Mouse (Mus musculus) lung, adult 2 months (tissue): ENCODE data around the gene Tmcc1. TPM values are rescaled to one million over a fixed set of nuclear protein-coding genes. Genes with fewer than 3 reads are reported as not detected.
A peak's percentile ranks its signal among the peaks of the same experiment; 100 is the strongest.
"Not testable (repeated sequence)": the region's sequence is repeated elsewhere in the genome, so short reads cannot be mapped to it uniquely, and the experiment has no call there.

Experiments
- DNase-seq: peaks from one replicate; pipeline ENCODE4 v3.0.0; 2022
- H3K4me1 ChIP-seq: fragments of 200-500 bp; 2 replicates; pipeline ENCODE4 v1.6.1; 2011; ENCODE audit warnings: low read length; ENCODE audit not compliant: control insufficient read depth, insufficient read depth
- H3K4me3 ChIP-seq: fragments of 200-500 bp; replicated peaks from 2 replicates; pipeline ENCODE3; 2011; ENCODE audit warnings: low read depth, mild to moderate bottlenecking, control low read depth, low read length; ENCODE audit errors: extremely low read depth
- CTCF ChIP-seq: fragments of 200-500 bp; IDR thresholded peaks from 2 replicates; pipeline ENCODE4 v1.5.1; 2011; ENCODE audit warnings: mild to moderate bottlenecking, low read length, control low read depth; ENCODE audit not compliant: insufficient read depth
- POLR2A ChIP-seq: fragments of 200-500 bp; IDR thresholded peaks from 2 replicates; pipeline ENCODE4 v1.6.1; 2011; ENCODE audit warnings: low read depth, mild to moderate bottlenecking, control low read depth, low read length, borderline replicate concordance; ENCODE audit errors: extremely low read depth
- WGBS: fragments of 180-500 bp; shearing (Covaris S2); methylation state at CpG from one replicate; pipeline ENCODE4 v1.1.7; 2018; 5-methylcytosine and 5-hydroxymethylcytosine counted together
- polyA plus RNA-seq: library from polyadenylated mRNA; depleted of rRNA; stranded (reverse); fragments of >200 nt; gene quantifications from 2 replicates; pipeline ENCODE4 v1.2.3, GENCODE M21; 2012

Gene Tmcc1
- polyA plus RNA-seq, 1 experiment, result 16.0 TPM

DNA sequence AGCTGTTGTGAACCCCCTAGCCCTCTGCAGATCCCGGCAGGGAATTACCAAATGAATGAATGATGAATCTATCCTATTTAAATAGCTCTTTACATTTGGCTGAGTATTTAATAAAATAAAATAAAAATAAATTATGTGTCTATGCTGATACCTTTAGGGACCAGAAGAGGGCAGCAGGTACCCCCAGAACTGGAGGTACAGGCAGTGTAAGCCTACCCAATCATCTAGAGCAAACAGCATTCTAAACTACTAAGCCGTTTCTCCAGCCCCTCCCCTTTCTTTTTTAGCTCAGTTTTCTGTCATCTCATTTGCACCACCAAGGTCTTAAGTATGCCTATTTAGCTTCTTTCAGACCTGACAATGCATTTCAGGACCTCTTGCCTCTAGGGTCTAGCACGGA, 4.9 kb upstream of the Tmcc1 start:
- DNase-seq, result no peak
- Histone ChIP-seq H3K4me3 (no peak overlapping the region), H3K4me1 (no peaks in the 10 kb centered on the region)
- 34% methylated on average over 3 of the region's 3 CpGs for WGBS
- TF ChIP-seq CTCF (peak; percentile 35; the same call in 1 of the 2 replicates), POLR2A (no peak)

DNA sequence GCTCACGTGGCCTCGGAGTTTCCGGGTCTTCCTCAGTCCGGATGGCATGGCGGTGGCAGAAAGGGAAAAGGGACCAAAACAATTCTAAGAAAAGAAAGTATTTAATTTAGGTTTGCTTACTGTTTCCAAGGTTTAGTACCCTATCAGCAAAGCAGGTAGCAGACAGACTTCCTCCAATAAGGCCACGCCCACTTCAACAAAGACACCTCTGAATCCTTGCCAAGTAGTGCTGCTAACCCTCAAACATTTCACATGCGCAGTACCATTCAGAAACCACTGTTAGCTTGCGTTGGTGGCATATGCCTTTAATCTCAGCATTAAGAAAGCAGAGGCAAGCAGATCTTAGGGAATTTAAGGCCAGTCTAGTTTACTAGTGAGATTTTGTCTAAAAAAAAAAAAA, 2.5 kb upstream of the Tmcc1 start:
- no peak overlapping the region for H3K4me3 ChIP-seq
- WGBS, result 53% methylated on average over 8 of the region's 8 CpGs
- DNase-seq, result no peak
- H3K4me1 ChIP-seq, result no peaks in the 10 kb centered on the region; the same call in none of the 2 replicates
- TF ChIP-seq POLR2A (no peak), CTCF (no peak)

DNA sequence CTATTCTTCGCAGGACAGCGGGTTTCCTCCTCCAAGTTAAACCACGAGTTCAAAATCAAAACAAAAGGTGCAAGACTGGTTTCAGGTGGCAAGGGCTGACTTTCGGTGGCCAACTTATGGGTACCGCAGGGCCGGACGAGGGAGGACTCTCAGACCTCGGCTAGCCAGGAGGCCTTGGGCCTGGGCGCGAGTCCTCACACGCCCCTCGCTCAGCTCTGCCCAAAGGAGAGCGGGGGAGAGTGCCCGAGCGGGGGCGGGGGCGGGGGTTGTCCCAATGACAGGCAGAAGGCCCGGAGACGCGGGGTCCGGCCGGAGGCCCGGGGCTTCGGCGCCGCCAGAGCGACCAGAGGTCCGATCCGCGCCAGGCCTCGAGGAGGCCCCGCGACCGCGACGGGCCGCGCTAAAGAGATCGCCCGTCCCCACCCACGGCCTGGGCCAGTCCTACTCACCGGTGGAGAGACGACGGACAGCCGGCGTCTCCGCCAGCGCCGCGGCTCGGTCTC, 426 bp downstream of the Tmcc1 start:
- no peak for DNase-seq
- peaks cover 2% of the 10 kb centered on the region for H3K4me1 ChIP-seq
- H3K4me3 ChIP-seq, result peak overlapping the region; percentile 87
- no peak for TF ChIP-seq CTCF
- TF ChIP-seq POLR2A, result no peak
- under 1% methylated on average over 49 of the region's 51 CpGs for WGBS

DNA sequence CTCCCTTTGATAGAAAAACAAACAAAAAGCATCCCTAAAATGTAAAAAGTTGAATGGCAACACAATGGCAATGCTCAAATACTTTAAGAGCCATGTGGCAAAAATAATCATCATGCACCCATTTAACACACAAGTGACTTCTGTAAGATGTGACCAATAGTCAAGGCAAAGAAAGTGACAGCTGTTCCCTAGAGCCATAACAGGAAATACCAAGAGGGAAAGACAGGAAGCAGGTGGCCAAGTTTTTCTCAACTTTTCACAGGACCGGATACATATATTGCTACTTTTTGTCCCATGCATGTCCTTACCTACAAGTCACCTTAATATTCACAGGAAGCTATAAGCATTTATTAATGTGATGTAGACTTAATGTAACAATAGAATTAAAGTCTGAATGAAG, 3.9 kb downstream of the Tmcc1 start:
- no peak for DNase-seq
- 26% methylated on average over 1 of the region's 1 CpGs for WGBS

DNA sequence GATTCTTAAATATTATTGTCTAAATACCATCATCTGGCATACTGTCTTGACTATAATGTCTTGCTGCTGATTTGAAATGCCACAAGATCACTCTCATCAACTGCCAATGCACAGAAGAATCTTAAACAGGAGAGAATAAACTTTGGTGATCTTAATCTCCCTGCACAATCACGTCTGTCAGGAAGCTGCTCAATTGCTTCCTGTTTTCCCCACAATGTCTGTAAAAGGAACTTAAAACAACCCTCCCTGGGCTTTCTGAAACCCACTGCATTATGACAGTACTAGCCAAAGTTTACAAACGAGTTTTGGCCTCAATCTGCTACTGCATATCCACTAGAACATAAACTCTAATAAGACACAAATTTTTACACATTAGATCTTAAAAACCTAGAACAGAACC, 6.8 kb downstream of the Tmcc1 start:
- Histone ChIP-seq H3K4me3 (no peak overlapping the region), H3K4me1 (peaks cover 5% of the 10 kb centered on the region)
- TF ChIP-seq CTCF (no peak), POLR2A (no peak)
- WGBS, result 27% methylated on average over 2 of the region's 2 CpGs
- DNase-seq, result no peak

More for the DNA sequence above, 3.9 kb downstream of the Tmcc1 start:
- H3K4me3 ChIP-seq, result no peak overlapping the region
- H3K4me1 ChIP-seq, result peaks cover 5% of the 10 kb centered on the region
- no peak for TF ChIP-seq CTCF
- TF ChIP-seq POLR2A, result no peak

DNA sequence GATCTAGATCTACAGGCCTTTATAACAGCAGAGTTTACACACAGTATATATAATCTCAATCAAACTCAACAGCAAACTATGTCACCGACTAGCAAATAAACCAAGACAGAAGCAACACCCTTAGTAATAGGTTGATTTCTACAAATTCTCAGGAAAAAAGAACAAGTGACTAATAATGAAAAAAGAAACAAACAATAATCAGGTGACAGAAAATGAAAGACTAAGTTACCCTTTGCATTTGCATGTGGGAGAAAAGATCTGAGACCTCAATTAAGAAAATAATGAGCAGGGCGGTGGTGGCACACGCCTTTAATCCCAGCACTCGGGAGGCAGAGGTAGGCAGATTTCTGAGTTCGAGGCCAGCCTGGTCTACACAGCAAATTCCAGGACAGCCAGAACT, 9.8 kb downstream of the Tmcc1 start:
- WGBS, result 91% methylated on average over 5 of the region's 5 CpGs
- Histone ChIP-seq H3K4me3 (no peak overlapping the region), H3K4me1 (peaks cover 2% of the 10 kb centered on the region; the same call in 1 of the 2 replicates)
- no peak for DNase-seq
- TF ChIP-seq POLR2A (no peak), CTCF (no peak)

DNA sequence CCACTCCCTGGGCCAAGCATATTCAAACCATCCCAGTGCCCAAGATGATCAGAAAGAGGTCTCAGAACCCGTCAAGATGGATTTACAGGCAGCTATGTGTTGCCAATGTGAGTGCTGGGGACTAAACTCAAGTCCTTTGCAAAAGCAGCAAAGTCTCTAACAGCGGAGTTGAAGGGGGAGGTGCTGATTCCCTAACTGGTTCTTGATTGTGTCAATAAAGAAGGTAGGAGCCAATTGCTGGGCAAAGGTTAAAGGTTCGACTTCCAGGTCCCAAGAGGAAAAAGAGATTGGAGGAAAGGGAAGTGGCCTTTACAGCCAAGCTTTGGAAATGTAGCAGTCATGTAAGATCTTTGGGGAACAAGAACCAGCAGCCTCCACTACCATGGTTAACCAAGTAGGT, 12.6 kb downstream of the Tmcc1 start:
- 62% methylated on average over 3 of the region's 3 CpGs for WGBS

DNA sequence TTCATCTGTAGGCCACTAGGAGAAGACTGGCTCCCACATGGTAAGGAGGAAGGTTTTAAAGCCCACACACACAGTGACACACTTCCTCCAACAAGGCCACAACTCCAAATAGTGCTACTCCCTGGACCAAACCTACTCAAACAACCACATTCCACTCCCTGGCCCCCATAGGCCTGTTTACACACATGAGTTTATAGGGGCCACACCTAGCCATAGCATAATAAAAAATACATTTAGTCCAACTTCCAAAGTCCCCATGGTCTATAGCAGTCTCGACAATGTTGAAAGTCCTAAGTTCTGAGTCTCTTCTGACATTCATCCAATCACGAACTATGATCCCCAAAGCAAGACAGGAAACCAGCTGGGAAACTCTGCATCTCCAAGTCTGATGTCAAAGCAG, 14.9 kb downstream of the Tmcc1 start:
- no peak overlapping the region for H3K4me3 ChIP-seq
- DNase-seq, result no peak
- TF ChIP-seq CTCF, result no peak
- no peak for TF ChIP-seq POLR2A
- 84% methylated on average over 2 of the region's 2 CpGs for WGBS
- no peaks in the 10 kb centered on the region for H3K4me1 ChIP-seq

More for the DNA sequence above, 12.6 kb downstream of the Tmcc1 start:
- Histone ChIP-seq H3K4me3 (no peak overlapping the region), H3K4me1 (no peaks in the 10 kb centered on the region)
- TF ChIP-seq POLR2A, result no peak
- TF ChIP-seq CTCF, result no peak
- DNase-seq, result no peak

DNA sequence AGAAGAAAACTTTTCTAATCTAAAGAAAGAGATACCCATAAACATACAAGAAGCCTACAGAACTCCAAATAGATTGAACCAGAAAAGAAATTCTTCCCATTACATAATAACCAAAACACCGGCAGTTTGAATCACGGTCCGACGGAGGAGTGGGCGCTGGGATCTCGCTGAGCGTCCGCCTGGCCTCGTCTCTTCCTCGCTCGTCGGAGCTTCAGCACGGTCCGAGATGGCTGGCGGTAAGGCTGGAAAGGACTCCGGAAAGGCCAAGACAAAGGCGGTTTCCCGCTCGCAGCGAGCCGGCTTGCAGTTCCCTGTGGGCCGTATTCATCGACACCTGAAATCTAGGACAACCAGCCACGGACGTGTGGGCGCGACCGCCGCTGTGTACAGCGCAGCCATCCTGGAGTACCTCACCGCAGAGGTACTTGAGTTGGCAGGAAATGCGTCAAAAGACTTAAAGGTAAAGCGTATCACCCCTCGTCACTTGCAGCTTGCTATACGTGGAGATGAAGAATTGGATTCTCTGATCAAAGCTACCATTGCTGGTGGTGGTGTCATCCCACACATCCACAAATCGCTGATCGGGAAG, 19.7 kb downstream of the Tmcc1 start:
- not testable (repeated sequence) for H3K4me1 ChIP-seq, DNase-seq, H3K4me3 ChIP-seq
- WGBS, result 83% methylated on average over 37 of the region's 37 CpGs

DNA sequence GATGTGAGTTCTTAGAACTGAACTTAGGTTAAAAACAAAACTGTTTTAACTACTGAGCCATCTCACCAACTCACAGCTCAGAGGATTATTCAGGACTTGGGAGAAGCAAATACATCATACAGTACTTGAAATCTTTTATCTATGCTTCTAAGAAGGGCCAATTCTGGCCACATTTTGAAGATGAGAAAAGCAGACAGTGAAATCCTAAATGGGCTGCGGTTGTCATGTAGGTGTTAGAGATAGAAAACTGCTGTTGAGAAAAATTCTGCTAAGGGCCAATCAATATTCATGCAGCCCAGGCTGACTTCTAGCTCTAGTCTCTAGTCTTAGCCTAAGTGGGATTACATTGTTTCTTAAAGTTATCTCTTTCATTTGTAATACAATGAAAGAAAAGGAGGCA, 26.9 kb downstream of the Tmcc1 start:
- WGBS, result 69% methylated on average over 1 of the region's 1 CpGs
- Histone ChIP-seq H3K4me1 (no peaks in the 10 kb centered on the region; the same call in 1 of the 2 replicates), H3K4me3 (no peak overlapping the region)
- no peak for DNase-seq
- no peak for TF ChIP-seq CTCF
- no peak for TF ChIP-seq POLR2A
